Mouse (Mus musculus) testis, adult 2 months (tissue): Measurements from ENCODE around the gene Ifnar1. TPM values are rescaled to one million over a fixed set of nuclear protein-coding genes. Genes with fewer than 3 reads are reported as not detected.
"Not testable (repeated sequence)": the region's sequence is repeated elsewhere in the genome, so short reads cannot be mapped to it uniquely, and the experiment has no call there.

Experiments used
- H3K27ac ChIP-seq: fragments of 200-500 bp; 2 replicates; pipeline ENCODE4 v1.5.1; 2012; ENCODE audit warnings: low read depth, low read length; ENCODE audit not compliant: control insufficient read depth, insufficient read depth
- H3K27me3 ChIP-seq: fragments of 200-500 bp; 2 replicates; pipeline ENCODE4 v1.6.1; 2012; ENCODE audit warnings: mild to moderate bottlenecking, low read length, moderate library complexity; ENCODE audit not compliant: control insufficient read depth, insufficient read depth
- H3K36me3 ChIP-seq: fragments of 200-500 bp; 2 replicates; pipeline ENCODE4 v1.6.1; 2012; ENCODE audit warnings: mild to moderate bottlenecking, low read length; ENCODE audit not compliant: control insufficient read depth, insufficient read depth
- H3K4me1 ChIP-seq: fragments of 200-500 bp; 2 replicates; pipeline ENCODE4 v1.6.1; 2012; ENCODE audit warnings: low read length; ENCODE audit not compliant: control insufficient read depth, insufficient read depth
- H3K4me3 ChIP-seq: fragments of 200-500 bp; 2 replicates; pipeline ENCODE4 v1.5.1; 2012; ENCODE audit warnings: low read depth, mild to moderate bottlenecking, low read length, moderate library complexity, mixed read lengths; ENCODE audit not compliant: control insufficient read depth
- CTCF ChIP-seq: fragments of 200-500 bp; IDR thresholded peaks from 2 replicates; pipeline ENCODE4 v1.5.1; 2012; ENCODE audit warnings: low read depth, mild to moderate bottlenecking, inconsistent platforms, low read length, moderate library complexity; ENCODE audit not compliant: control insufficient read depth, insufficient read depth, insufficient replicate concordance
- POLR2A ChIP-seq: fragments of 200-500 bp; IDR thresholded peaks from 2 replicates; pipeline ENCODE4 v1.6.1; 2012; ENCODE audit warnings: low read depth, mild to moderate bottlenecking, inconsistent platforms, low read length, moderate library complexity; ENCODE audit not compliant: control insufficient read depth
- polyA plus RNA-seq: library from polyadenylated mRNA; depleted of rRNA; stranded (reverse); fragments of >200 nt; gene quantifications from 2 replicates; pipeline ENCODE4 v1.2.3, GENCODE M21; 2012

The Ifnar1 gene
- polyA plus RNA-seq, 1 experiment, result 7.9 TPM

DNA sequence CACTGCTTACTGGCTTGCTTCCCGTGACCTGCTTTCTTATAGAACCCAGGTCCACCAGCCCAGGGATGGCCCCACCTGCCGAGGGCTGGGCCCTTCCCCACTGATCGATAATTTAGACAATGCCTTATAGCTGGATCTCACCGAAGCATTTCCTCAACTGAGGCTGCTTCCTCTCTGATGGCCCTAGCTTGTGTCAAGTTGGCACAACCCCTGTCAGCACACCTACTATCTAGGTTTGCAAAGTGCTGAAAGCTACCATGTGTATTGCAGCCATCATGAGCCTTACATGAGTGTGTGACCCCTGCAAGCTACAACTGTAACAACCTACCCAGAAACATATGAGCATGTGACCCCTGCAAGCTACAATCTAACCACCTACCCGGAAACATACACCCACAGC lies 39.2 kb downstream of the Ifnar1 start:
- no peak overlapping the region for H3K27ac ChIP-seq
- no peak for TF ChIP-seq POLR2A
- no peak for TF ChIP-seq CTCF
- peaks cover 3% of the 10 kb centered on the region; the same call in 1 of the 2 replicates for H3K4me1 ChIP-seq
- H3K36me3 ChIP-seq, result no peaks in the 10 kb centered on the region
- H3K4me3 ChIP-seq, result no peak overlapping the region
- H3K27me3 ChIP-seq, result no peaks in the 10 kb centered on the region

DNA sequence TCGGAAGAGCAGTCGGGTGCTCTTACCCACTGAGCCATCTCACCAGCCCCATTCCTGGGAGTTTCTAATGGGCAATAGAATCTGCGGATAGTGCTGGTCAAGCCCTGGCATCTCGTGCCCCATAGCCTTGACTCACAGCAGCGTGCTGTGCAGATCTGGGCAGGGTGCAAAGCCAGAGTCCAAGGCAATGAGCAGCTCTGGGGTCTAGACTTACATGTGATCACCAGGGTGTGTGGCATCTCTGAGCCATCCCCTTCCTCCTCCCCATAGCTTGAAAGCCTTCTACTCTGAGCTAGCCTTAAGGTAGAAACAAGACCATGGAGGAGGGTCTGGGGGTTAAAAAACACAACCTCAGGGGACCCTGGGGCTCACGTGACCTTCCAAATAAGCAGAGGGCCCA lies 41.2 kb downstream of the Ifnar1 start:
- TF ChIP-seq CTCF, result no peak
- TF ChIP-seq POLR2A, result no peak
- H3K36me3 ChIP-seq, result no peaks in the 10 kb centered on the region
- peaks cover 3% of the 10 kb centered on the region; the same call in 1 of the 2 replicates for H3K4me1 ChIP-seq
- no peak overlapping the region for H3K4me3 ChIP-seq
- H3K27ac ChIP-seq, result no peak overlapping the region
- H3K27me3 ChIP-seq, result no peaks in the 10 kb centered on the region

DNA sequence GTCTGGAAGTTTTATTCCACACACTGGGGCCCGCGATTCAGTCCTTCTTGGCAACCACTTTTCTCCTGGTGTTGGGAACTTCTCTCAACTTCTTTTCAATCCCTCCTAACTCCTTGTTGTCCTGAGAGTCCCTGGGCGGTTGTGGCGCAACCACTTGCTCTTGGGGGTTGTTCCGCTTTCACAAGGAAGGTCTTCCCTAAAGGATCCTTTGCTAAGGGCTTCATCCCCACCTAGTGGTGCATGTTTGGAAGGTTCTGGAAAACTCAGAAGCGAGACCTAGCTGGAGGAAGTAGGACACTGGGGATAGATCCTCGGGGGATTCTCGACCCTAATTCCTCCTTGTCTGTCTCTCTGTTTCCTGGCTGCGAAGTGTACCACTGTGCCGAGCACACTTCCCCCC lies 42.0 kb downstream of the Ifnar1 start:
- no peak for TF ChIP-seq POLR2A
- TF ChIP-seq CTCF, result no peak
- no peaks in the 10 kb centered on the region for H3K27me3 ChIP-seq
- H3K27ac ChIP-seq, result no peak overlapping the region
- no peaks in the 10 kb centered on the region for H3K36me3 ChIP-seq
- H3K4me1 ChIP-seq, result peaks cover 3% of the 10 kb centered on the region; the same call in 1 of the 2 replicates
- no peak overlapping the region for H3K4me3 ChIP-seq

DNA sequence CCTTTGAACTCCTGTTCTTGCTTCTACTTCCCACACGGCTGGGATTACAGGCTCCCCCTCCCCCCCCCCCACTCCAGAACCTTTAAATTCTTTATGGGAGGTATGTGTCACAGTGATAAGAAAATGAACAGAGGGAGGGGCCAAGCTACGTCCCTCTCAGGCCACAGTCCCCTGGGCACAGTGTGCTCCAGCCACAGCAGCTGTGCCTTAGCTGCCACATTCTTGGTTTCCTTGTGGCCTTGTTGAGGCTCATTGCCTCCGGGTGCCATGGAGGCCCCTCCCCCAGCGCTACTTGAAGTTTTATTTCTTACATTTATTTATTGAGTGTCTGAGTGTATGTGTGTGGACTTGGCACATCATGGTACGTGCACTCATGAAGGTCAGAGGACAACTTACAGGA lies 42.5 kb downstream of the Ifnar1 start:
- no peak for TF ChIP-seq POLR2A
- TF ChIP-seq CTCF, result no peak
- Histone ChIP-seq H3K36me3 (no peaks in the 10 kb centered on the region), H3K4me1 (peaks cover 3% of the 10 kb centered on the region; the same call in 1 of the 2 replicates), H3K27me3 (no peaks in the 10 kb centered on the region), H3K27ac (no peak overlapping the region), H3K4me3 (no peak overlapping the region)

DNA sequence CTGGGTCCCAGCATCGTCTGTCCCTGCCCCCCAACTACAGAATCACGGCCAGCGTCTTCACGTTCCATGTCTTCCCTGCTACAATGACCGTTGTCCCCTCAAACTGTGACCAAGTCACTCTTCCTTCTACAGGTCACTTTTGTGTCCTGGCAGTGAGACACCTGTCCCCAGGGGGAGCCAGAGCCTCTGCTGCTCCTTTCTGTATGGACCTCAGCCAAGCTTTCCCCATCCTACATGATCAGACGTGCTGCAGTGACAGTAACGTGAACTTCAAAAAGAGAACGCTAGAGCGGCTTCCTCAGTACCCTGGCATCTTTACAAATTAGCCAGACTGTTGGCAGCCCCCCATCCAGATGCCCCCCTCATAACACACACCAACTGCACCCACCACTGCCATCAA lies 43.5 kb downstream of the Ifnar1 start:
- Histone ChIP-seq H3K36me3 (no peaks in the 10 kb centered on the region), H3K4me1 (peaks cover 3% of the 10 kb centered on the region; the same call in 1 of the 2 replicates), H3K27ac (no peak overlapping the region), H3K27me3 (no peaks in the 10 kb centered on the region), H3K4me3 (no peak overlapping the region)
- no peak for TF ChIP-seq POLR2A
- TF ChIP-seq CTCF, result no peak

DNA sequence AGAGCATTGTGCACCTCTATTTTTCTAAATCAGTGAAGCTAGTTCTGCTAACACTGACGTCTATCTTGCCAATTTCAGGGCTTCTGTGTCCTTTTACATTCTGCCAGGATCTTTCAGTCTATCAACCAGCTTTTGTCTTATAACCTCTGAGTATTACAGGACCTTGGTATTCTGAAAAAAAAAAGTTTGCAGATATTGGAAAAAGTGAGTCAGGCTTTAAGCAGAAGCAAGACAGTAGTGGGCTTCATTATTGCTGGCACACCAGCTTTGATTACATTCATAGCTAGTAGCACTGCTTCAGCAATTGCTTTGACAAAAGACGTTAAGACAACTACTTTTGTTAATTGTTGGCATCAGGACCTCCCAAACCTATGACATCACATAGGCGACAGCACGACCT lies 45.8 kb downstream of the Ifnar1 start:
- not testable (repeated sequence) for H3K4me3 ChIP-seq, H3K4me1 ChIP-seq, H3K36me3 ChIP-seq, H3K27ac ChIP-seq, H3K27me3 ChIP-seq

DNA sequence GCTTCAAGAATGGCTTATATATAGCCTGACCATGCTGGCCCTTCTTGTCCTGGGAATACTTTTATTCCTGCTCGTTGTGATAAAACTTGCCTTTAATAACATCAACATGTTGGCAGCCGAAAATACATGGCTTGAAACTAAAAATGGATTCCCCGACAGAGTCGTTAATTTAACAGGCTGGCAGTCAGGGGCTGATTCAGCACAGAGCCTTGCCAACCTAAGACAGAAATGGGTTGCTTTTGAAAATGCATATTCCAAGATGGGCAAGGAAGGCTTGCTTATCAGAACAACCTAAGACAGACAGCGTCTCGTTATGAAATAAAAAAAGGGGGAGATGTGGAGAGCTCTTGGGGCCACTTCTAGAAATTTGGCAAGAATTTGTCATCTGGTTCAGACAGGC lies 46.8 kb downstream of the Ifnar1 start:
- no peak for TF ChIP-seq POLR2A
- TF ChIP-seq CTCF, result no peak
- Histone ChIP-seq H3K36me3 (no peaks in the 10 kb centered on the region), H3K27me3 (no peaks in the 10 kb centered on the region), H3K27ac (no peak overlapping the region), H3K4me1 (no peaks in the 10 kb centered on the region), H3K4me3 (no peak overlapping the region)

DNA sequence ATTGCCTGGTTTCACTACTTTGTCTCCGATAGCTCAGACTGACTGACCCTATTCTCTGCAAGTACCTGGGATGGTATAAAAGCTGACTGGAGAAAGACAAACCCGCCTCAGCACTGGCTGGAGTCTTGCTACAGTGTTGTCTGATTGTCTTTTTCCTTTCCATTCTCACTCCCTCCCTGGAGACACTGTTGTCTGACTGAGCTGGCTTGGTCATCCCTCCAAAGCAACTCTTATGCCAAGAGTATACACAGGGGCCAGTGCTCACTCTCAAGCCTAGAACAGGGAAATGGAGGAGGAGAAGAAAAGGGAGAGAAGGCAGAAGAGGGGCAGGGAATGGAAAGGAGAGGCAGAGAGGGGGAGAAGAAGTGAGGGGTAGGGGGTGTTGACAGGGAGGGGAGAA lies 47.4 kb downstream of the Ifnar1 start:
- TF ChIP-seq CTCF (no peak), POLR2A (no peak)
- no peaks in the 10 kb centered on the region for H3K27me3 ChIP-seq
- H3K4me1 ChIP-seq, result no peaks in the 10 kb centered on the region
- H3K27ac ChIP-seq, result no peak overlapping the region
- no peaks in the 10 kb centered on the region for H3K36me3 ChIP-seq
- no peak overlapping the region for H3K4me3 ChIP-seq
